ENCODE assay signal across 8 mouse cellular contexts in genomic region chr6:29712011-29712584, GRCm38 (mm10). TPM values are rescaled to one million over a fixed set of nuclear protein-coding genes. Genes with fewer than 3 reads are reported as not detected.
DNase-seq lines count a peak whose midpoint lies in the region; ATAC-seq and TF ChIP-seq lines count a peak whose summit lies in the region.

No protein-coding gene starts in this region.

- H3K27ac ChIP-seq in heart, adult 2 months, result no peak overlapping the region
- H3K27ac ChIP-seq in heart, embryonic 11.5 days (ENCODE audit: low read depth, low read length), result no peak overlapping the region

- 41% methylated on average over 3 of the region's 3 CpGs for WGBS in heart, adult 2 months
- 42% methylated on average over 3 of the region's 3 CpGs for WGBS in heart, embryonic 11.5 days (ENCODE audit: insufficient replicate concordance)

- no peaks in the 10 kb centered on the region for H3K36me3 ChIP-seq in heart, adult 2 months (ENCODE audit: control insufficient read depth, insufficient read depth, low read length)
- H3K36me3 ChIP-seq in heart, embryonic 11.5 days (ENCODE audit: control insufficient read depth, insufficient read depth, low read length), result no peaks in the 10 kb centered on the region

- no peak for ATAC-seq in heart, embryonic 11.5 days (replicated peaks; ENCODE audit: insufficient number of reproducible peaks, low FRiP score, low TSS enrichment)
- peak; percentile 62 for ATAC-seq in granulocyte monocyte progenitor cell, adult 5-6 weeks (replicated peaks; ENCODE audit: poor library complexity, severe bottlenecking)
- no peak for ATAC-seq in activated CD4-positive, CD25-positive, alpha-beta regulatory T cell, adult 4 months

- no peak for TF ChIP-seq POLR2A in heart, adult 2 months (IDR thresholded peaks at IDR 0.05; ENCODE audit: insufficient read depth, low read depth, low read length)

- H3K79me2 ChIP-seq in heart, adult 2 months (replicated peaks; ENCODE audit: control insufficient read depth, insufficient read depth, low read length), result no peaks in the 10 kb centered on the region

- peak; percentile 94 for TF ChIP-seq CTCF in heart, adult 2 months (IDR thresholded peaks at IDR 0.05)

- H3K27me3 ChIP-seq in heart, adult 2 months (ENCODE audit: control insufficient read depth, insufficient read depth, low read length), result no peaks in the 10 kb centered on the region
- peaks cover under 1% of the 10 kb centered on the region; the same call in 1 of the 2 replicates for H3K27me3 ChIP-seq in heart, embryonic 11.5 days (ENCODE audit: control insufficient read depth, insufficient read depth, low read length)

- H3K9me3 ChIP-seq in heart, embryonic 11.5 days (replicated peaks; ENCODE audit: control insufficient read depth, low read length), result no peaks in the 10 kb centered on the region

- no peak for DNase-seq in heart, adult 2 months
- DNase-seq in A20 (ENCODE audit: low read depth, low spot score) (peak; percentile 62), ZHBTc4 (ENCODE audit: low read depth, low spot score) (peak; percentile 73)
- DNase-seq in lung, postnatal 10 days, result peak; percentile 75
- no peak for DNase-seq in thymus, postnatal 4 days

- intact Hi-C loops in heart, adult 2 months (cut with DNase I), result loop anchor here (1.0 to 5.0 kb wide), 3 partner anchors 46 to 370 kb away; no protein-coding TSS in a partner anchor

- TF ChIP-seq EP300 in heart, adult 2 months (IDR thresholded peaks at IDR 0.05; ENCODE audit: insufficient read depth, low read depth, low read length), result no peak

- no peak overlapping the region for H3K4me3 ChIP-seq in heart, adult 2 months
- H3K4me3 ChIP-seq in heart, embryonic 11.5 days (ENCODE audit: low read depth, low read length), result no peak overlapping the region

- H3K9ac ChIP-seq in heart, adult 2 months (ENCODE audit: low read depth, low read length), result no peak overlapping the region
- no peak overlapping the region for H3K9ac ChIP-seq in heart, embryonic 11.5 days (ENCODE audit: low read depth, low read length)

- no peaks in the 10 kb centered on the region; the same call in 1 of the 2 replicates for H3K4me1 ChIP-seq in heart, adult 2 months (ENCODE audit: control insufficient read depth, insufficient read depth, low read length)
- H3K4me1 ChIP-seq in heart, embryonic 11.5 days (ENCODE audit: control insufficient read depth, insufficient read depth, low read length), result peaks cover 8% of the 10 kb centered on the region

- H3K4me2 ChIP-seq in heart, embryonic 11.5 days, result no peak overlapping the region

RNA-seq across cellular contexts. Expression of gene Tspan33, which starts 18.1 kb away (rescaled TPM):
- total RNA-seq in heart, adult 2 months (2021), result 1 to 10 TPM; 2.2 to 2.5 TPM
- 1.8 and 2.7 TPM in 2 replicates for polyA plus RNA-seq in heart, adult 2 months (2012; rRNA removed)
- polyA plus RNA-seq in heart, embryonic 11.5 days (2014; fragmentation: Nextera tagmentation; extraction: Ambion mirVana), result 11.9 and 12.1 TPM in 2 replicates
- total RNA-seq in granulocyte monocyte progenitor cell, adult 5-6 weeks (2014; fragmentation: Nextera tagmentation), result 0.24 and 0.98 TPM in 2 replicates
- 1.5 TPM in 1 of 2 replicates, not detected in the other for total RNA-seq in granulocyte monocyte progenitor cell, adult 5-6 weeks (2017)
- under 1 TPM in 1 of 2 experiments, not detected in 1; 0.21 TPM for polyA plus RNA-seq in activated CD4-positive, CD25-positive, alpha-beta regulatory T cell, adult 4 months (2017; shearing (Covaris generic))

RNA-seq across cellular contexts. Expression of gene Smo, which starts 23.2 kb away (rescaled TPM):
- 1 to 10 TPM; 8.3 to 8.5 TPM for total RNA-seq in heart, adult 2 months (2021)
- polyA plus RNA-seq in heart, adult 2 months (2012; rRNA removed), result 12.7 and 16.4 TPM in 2 replicates
- 21.8 and 22.4 TPM in 2 replicates for polyA plus RNA-seq in heart, embryonic 11.5 days (2014; fragmentation: Nextera tagmentation; extraction: Ambion mirVana)
- total RNA-seq in granulocyte monocyte progenitor cell, adult 5-6 weeks (2014; fragmentation: Nextera tagmentation), result 23.2 and 34.3 TPM in 2 replicates
- 16.2 and 18.6 TPM in 2 replicates for total RNA-seq in granulocyte monocyte progenitor cell, adult 5-6 weeks (2017)
- under 1 TPM in 1 of 2 experiments, not detected in 1; 0.48 TPM for polyA plus RNA-seq in activated CD4-positive, CD25-positive, alpha-beta regulatory T cell, adult 4 months (2017; shearing (Covaris generic))

RNA-seq across cellular contexts. Expression of gene Ahcyl2, which starts 55.7 kb away (rescaled TPM):
- 10 to 100 TPM; 14.7 to 15.6 TPM for total RNA-seq in heart, adult 2 months (2021)
- 10.5 and 16.2 TPM in 2 replicates for polyA plus RNA-seq in heart, adult 2 months (2012; rRNA removed)
- polyA plus RNA-seq in heart, embryonic 11.5 days (2014; fragmentation: Nextera tagmentation; extraction: Ambion mirVana), result 9.9 and 11.6 TPM in 2 replicates
- total RNA-seq in granulocyte monocyte progenitor cell, adult 5-6 weeks (2014; fragmentation: Nextera tagmentation), result 8.7 and 9.6 TPM in 2 replicates
- 21.1 and 21.5 TPM in 2 replicates for total RNA-seq in granulocyte monocyte progenitor cell, adult 5-6 weeks (2017)
- polyA plus RNA-seq in activated CD4-positive, CD25-positive, alpha-beta regulatory T cell, adult 4 months (2017; shearing (Covaris generic)), result 10 to 100 TPM; 89.7 to 92.1 TPM

Comparison
In these comparisons a context has a peak if more than half of its experiments do, and no peak if none do; other contexts are left out.
1. DNase-seq: peak in A20 (single experiment), ZHBTc4 (single experiment) and lung, postnatal 10 days (single experiment); none in heart, adult 2 months (0 of 2) and thymus, postnatal 4 days (single experiment).